In genomic region chr9:45815525-45815924, GRCm38 (mm10) we compare ENCODE assay signal across 11 mouse cellular contexts. TPM values are rescaled to one million over a fixed set of nuclear protein-coding genes. Genes with fewer than 3 reads are reported as not detected.
DNase-seq lines count a peak whose midpoint lies in the region; ATAC-seq and TF ChIP-seq lines count a peak whose summit lies in the region.
"Had no signal": no experiment of that assay in that cellular context is flagged by ENCODE, and none has a peak within 500 bp of the region (broad histone marks: within the 10 kb centered on the region; RNA-seq: fewer than 3 reads in every experiment).

No protein-coding gene starts in this region.

- 0 out of 2 replicates have a peak, but pooled peaks have one; percentile 45 for ATAC-seq in heart, embryonic 12.5 days (ENCODE audit: insufficient number of reproducible peaks, low FRiP score)

- no peaks in the 10 kb centered on the region for H3K27me3 ChIP-seq in heart, embryonic 12.5 days (replicated peaks)
- H3K27me3 ChIP-seq in spleen, adult 2 months (ENCODE audit: control insufficient read depth, insufficient read depth, low read length) = no peaks in the 10 kb centered on the region
- H3K27me3 ChIP-seq: embryonic facial prominence, embryonic 12.5 days had no signal

- WGBS in heart, embryonic 12.5 days = 82% methylated on average over 10 of the region's 10 CpGs
- 53% methylated on average over 10 of the region's 10 CpGs for WGBS in spleen, adult 2 months

- no peak overlapping the region for H3K9ac ChIP-seq in heart, embryonic 12.5 days
- H3K9ac ChIP-seq: embryonic facial prominence, embryonic 12.5 days had no signal

- H3K9me3 ChIP-seq in heart, embryonic 12.5 days (replicated peaks) = no peaks in the 10 kb centered on the region
- H3K9me3 ChIP-seq: embryonic facial prominence, embryonic 12.5 days; heart, embryonic 10.5 days had no signal

- H3K36me3 ChIP-seq in heart, embryonic 12.5 days = peaks cover 21% of the 10 kb centered on the region
- no peaks in the 10 kb centered on the region for H3K36me3 ChIP-seq in spleen, adult 2 months (ENCODE audit: control insufficient read depth, insufficient read depth, low read length)

- TF ChIP-seq CTCF in spleen, adult 2 months (IDR thresholded peaks at IDR 0.05; ENCODE audit: extremely low read depth, insufficient read depth, insufficient read length, insufficient replicate concordance) = no peak

- no peak for TF ChIP-seq POLR2A in spleen, adult 2 months (IDR thresholded peaks at IDR 0.05; ENCODE audit: low read depth, low read length)

- H3K4me2 ChIP-seq in heart, embryonic 12.5 days = no peak overlapping the region
- H3K4me2 ChIP-seq: embryonic facial prominence, embryonic 12.5 days had no signal

- H3K4me3 ChIP-seq in heart, embryonic 12.5 days = no peak overlapping the region
- H3K4me3 ChIP-seq in spleen, adult 2 months (ENCODE audit: extremely low read depth, insufficient read depth, insufficient read length) = no peak overlapping the region
- H3K4me3 ChIP-seq: embryonic facial prominence, embryonic 12.5 days; heart, embryonic 10.5 days had no signal

- no peak for DNase-seq in heart, adult 11 months
- no peak for DNase-seq in spleen, adult 2 months (ENCODE audit: low read depth in 1 of 2, low spot score in 2 of 2)
- DNase-seq in spleen, adult 12 weeks (ENCODE audit: low spot score) = no peak
- peak; percentile 40 for DNase-seq in lung, postnatal 36 days
- DNase-seq in right cerebral cortex, adult 18-20 months = no peak
- DNase-seq in adrenal gland, postnatal 10 days = no peak
- DNase-seq in thymus, postnatal 14 days = no peak
- DNase-seq: adrenal gland, postnatal 36 days had no signal

- H3K27ac ChIP-seq in heart, embryonic 12.5 days (ENCODE audit: poor library complexity, severe bottlenecking) = no peak overlapping the region
- H3K27ac ChIP-seq in spleen, adult 2 months (ENCODE audit: insufficient read depth, low read length) = peak overlapping the region; percentile 4; the same call in 1 of the 2 replicates
- H3K27ac ChIP-seq: embryonic facial prominence, embryonic 12.5 days; heart, embryonic 10.5 days had no signal

- H3K4me1 ChIP-seq in heart, embryonic 12.5 days (replicated peaks) = peaks cover 11% of the 10 kb centered on the region; the same call in 1 of the 2 replicates
- H3K4me1 ChIP-seq in spleen, adult 2 months (ENCODE audit: control insufficient read depth, insufficient read depth, insufficient read length) = no peaks in the 10 kb centered on the region; the same call in 1 of the 2 replicates
- H3K4me1 ChIP-seq: embryonic facial prominence, embryonic 12.5 days had no signal

RNA-seq across cellular contexts. Expression of gene Cep164, which starts 13.0 kb away (rescaled TPM):
- 14.3 and 19.0 TPM in 2 replicates for polyA plus RNA-seq in heart, embryonic 12.5 days (2016; fragmentation: Nextera tagmentation; extraction: Ambion mirVana)
- polyA plus RNA-seq in spleen, adult 2 months (2012; rRNA removed) = 19.5 and 19.6 TPM in 2 replicates
- 10 to 100 TPM; 10.2 to 16.1 TPM for total RNA-seq in adrenal gland, postnatal 10 days (2021)

RNA-seq across cellular contexts. Expression of gene Bace1, which starts 22.9 kb away (rescaled TPM):
- polyA plus RNA-seq in heart, embryonic 12.5 days (2016; fragmentation: Nextera tagmentation; extraction: Ambion mirVana) = 21.4 and 22.0 TPM in 2 replicates
- 6.9 and 8.1 TPM in 2 replicates for polyA plus RNA-seq in spleen, adult 2 months (2012; rRNA removed)
- 10 to 100 TPM; 28.8 to 30.4 TPM for total RNA-seq in adrenal gland, postnatal 10 days (2021)
